Mouse (Mus musculus): Measurements from ENCODE around the gene H2-Ke6. TPM values are rescaled to one million over a fixed set of nuclear protein-coding genes. Genes with fewer than 3 reads are reported as not detected.
A peak's percentile ranks its signal among the peaks of the same experiment; 100 is the strongest.

Gene H2-Ke6
- polyA plus RNA-seq, 1 experiment from 2014 or later, result 67.6 TPM

DNA sequence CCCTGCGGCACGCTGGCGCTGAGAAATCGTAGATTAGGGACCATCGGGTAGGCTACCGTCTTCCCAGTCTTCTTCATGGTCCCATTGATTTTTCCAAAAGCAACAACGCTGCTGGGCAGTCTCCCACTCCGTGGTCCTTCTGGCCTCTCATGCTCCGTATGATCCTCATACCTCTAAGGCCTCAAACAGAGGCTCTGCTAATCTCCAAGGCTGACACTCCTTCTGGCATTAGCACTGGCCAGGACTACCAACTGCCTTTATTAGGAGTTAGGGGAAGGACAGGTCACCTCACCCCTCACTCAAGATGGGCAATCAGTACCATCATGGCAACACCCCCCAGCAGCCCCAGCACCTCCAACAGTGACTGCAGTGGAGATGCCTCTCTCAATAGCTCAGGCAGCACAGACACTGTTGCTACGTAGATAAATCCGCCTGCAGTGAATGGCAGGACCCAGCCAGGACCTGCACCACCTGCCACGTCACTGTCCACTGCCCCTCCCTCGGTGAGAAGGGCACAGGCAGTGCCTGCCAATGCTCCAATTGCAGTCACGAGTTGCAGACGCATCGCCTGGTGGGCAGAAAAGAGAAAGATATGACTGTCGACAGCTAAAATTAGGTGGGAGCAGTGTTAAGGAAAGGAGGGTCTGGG lies 765 bp upstream of the H2-Ke6 start:
- ATAC-seq (ENCODE audit: low FRiP score), result no peak
- Histone ChIP-seq H3K36me3 (peaks cover 17% of the 10 kb centered on the region), H3K27ac (peak overlapping the region; percentile 97), H3K27me3 (no peaks in the 10 kb centered on the region), H3K9ac (peak overlapping the region; percentile 98; the same call in 1 of the 2 replicates), H3K4me2 (replicated peaks) (peak overlapping the region; percentile 89), H3K4me3 (peak overlapping the region; percentile 77), H3K4me1 (peaks cover 71% of the 10 kb centered on the region), H3K9me3 (replicated peaks) (no peaks in the 10 kb centered on the region)
- WGBS, result 52% methylated on average over 17 of the region's 17 CpGs

DNA sequence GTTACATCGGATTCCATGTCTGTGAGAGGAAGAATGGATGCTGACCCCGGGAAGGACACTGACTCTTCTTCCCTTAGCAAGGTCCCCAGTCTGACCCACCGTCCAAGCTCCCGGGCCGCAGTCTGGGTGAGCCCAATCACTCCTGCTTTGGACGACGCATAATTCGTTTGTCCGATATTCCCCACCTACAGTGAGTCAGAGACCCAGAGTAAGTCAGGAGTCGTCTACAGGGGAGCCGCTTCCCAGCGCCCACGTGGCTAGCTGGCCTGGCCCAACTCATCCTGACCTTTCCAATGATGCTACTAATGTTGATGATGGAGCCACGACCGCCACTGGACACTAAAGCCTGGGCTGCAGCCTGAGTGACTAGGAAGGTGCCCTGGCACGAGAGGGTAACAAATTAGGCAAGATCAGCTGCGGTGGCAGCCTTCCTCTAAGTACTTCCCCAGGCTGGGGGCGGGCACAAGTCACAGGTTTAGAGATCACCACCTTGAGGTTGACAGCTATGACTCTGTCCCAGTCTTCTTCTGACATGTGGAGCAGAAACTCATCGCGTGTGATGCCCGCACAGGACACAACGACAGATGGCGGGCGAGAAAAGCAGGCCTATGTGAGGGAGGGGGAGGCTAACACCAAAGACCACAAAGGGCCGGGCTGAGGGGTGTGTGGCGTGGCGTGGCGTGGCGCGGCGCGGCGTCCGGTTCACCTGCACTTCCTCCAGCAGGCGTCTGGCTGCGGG lies 774 bp downstream of the H2-Ke6 start:
- H3K27ac ChIP-seq, result peak overlapping the region; percentile 97
- H3K9me3 ChIP-seq (replicated peaks), result no peaks in the 10 kb centered on the region
- peak overlapping the region; percentile 77 for H3K4me3 ChIP-seq
- H3K27me3 ChIP-seq, result no peaks in the 10 kb centered on the region
- H3K4me1 ChIP-seq, result peaks cover 68% of the 10 kb centered on the region
- peak overlapping the region; percentile 83 for H3K9ac ChIP-seq
- no peak for ATAC-seq (ENCODE audit: low FRiP score)
- H3K36me3 ChIP-seq, result peaks cover 29% of the 10 kb centered on the region
- peak overlapping the region; percentile 89 for H3K4me2 ChIP-seq (replicated peaks)
- 3% methylated on average over 36 of the region's 36 CpGs for WGBS

DNA sequence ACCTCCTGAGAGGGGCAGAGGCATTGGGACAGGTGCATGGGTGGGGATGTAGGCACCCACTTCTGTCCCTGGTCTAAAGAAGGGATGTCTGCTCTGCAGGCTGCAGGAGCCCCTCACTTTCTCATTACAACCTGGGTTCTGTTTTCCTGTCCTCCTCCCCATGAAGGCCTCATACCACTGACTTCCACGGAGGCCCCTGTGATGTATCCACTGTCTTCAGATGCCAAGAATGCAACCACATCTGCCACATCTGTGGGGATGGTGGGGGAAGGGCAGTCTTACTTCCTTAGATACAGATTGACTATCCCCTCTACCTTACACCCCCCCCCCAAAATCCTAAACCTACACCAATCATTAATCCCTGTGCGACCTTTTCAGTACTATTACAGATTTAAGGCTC lies 1.6 kb downstream of the H2-Ke6 start:
- Histone ChIP-seq H3K27me3 (no peaks in the 10 kb centered on the region), H3K9me3 (replicated peaks) (no peaks in the 10 kb centered on the region), H3K4me3 (peak overlapping the region; percentile 77), H3K4me1 (peaks cover 68% of the 10 kb centered on the region), H3K27ac (peak overlapping the region; percentile 97), H3K4me2 (replicated peaks) (peak overlapping the region; percentile 89), H3K36me3 (peaks cover 37% of the 10 kb centered on the region), H3K9ac (peak overlapping the region; percentile 88)
- WGBS, result 24% methylated on average over 2 of the region's 2 CpGs
- ATAC-seq (ENCODE audit: low FRiP score), result no peak

DNA sequence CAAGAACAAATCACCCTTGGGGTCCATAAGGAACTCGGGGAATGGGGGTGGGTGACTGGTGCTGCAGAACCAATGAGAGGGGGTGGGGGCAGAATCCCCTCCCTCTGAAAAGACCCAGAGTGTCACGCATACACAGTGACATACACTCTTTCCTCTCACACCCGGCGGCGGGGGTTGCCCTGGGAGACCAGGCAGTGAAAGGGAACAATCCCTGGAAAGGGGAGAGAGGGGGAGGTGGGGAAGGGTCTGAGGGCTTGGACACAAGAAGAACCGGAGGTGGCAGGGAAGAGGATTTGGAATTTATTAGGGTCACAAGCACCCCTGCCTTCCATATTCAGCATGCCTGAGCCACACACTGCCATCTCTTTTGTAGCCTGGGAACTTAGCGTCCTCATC lies 2.1 kb downstream of the H2-Ke6 start:
- peak; percentile 51 for ATAC-seq (ENCODE audit: low FRiP score)
- Histone ChIP-seq H3K27me3 (no peaks in the 10 kb centered on the region), H3K4me3 (peak overlapping the region; percentile 77), H3K27ac (peak overlapping the region; percentile 97), H3K9me3 (replicated peaks) (peaks cover 3% of the 10 kb centered on the region; the same call in 1 of the 2 replicates), H3K36me3 (peaks cover 42% of the 10 kb centered on the region), H3K4me2 (replicated peaks) (peak overlapping the region; percentile 89), H3K4me1 (peaks cover 67% of the 10 kb centered on the region), H3K9ac (peak overlapping the region; percentile 88)
- WGBS, result 4% methylated on average over 7 of the region's 7 CpGs

DNA sequence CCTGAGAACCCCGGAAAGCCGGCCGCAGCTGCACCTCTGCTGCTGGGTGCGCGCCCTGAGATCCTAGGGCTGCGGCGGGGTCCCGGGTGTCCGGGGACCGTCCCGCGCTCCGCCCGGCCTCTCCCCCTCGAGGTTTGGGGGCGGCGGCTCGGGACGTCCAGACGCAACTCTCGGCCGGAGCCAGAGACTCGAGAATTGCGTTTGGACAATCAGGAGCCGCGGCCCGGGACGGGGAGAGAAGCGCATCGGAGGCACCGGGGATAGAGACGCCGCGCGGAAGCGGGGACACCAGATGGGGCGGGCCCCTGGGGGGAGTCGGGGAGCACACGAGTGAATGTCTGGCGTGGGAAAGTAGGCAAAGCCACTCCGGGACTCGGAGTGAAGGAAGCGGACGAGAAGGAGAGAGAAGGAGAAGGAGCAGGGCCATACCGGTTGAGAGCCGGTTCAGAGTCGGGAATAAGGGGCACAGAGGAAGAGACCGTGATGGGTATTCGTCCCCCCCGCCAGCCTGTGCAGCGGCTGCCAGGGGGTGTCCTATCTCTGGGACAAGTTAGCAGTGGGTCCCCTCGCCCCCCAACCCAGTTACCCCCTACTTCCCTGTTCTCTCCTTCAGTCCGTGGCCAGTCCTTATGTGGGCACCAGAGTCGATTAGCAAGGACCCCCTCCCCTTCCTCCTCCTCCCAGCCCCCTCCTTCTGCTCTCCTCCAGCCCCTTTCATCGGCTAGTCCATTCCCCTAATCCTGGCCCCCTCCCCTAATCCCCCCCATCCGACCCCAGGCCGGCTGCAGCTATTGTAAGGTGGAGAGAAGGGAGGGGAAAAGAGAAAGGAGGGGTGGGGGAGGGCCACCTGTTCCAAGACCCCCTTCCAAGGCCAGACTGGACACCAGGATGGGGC lies 2.8 kb downstream of the H2-Ke6 start:
- WGBS, result under 1% methylated on average over 57 of the region's 57 CpGs

DNA sequence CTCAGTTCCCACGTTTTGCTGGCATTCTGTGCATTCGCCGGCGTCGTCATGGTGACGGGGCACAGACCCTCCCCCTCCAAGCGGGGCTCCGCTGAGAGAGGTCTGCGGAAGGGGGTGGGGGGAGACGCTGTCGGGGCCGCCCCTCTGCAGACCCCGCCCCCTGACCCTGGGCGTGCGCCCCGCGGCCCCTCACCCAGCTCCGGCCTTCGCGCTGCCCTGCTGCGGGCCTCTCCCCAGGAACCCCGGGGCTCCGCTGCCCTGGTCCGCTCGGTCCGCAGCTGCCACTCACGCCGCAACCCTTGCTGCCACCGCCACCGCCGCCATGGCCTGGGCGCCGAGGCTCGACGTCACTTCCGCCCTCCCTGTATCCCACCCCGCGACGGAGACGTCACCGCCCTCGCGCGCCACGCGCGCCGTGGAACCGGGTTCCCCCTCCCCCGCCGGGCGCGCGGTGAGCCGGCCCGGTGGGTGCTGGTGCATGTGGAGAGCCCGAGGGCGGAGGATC lies 3.5 kb downstream of the H2-Ke6 start, which contains the start of gene Ring1:
Gene Ring1 (minus strand): TSS at position 364 of the 505 bp plus-strand sequence.
- H3K4me3 ChIP-seq, result peak within 1 kb of the TSS; percentile 77
- H3K27ac ChIP-seq, result peak within 1 kb of the TSS; percentile 97
- H3K9me3 ChIP-seq (replicated peaks), result peaks cover 14% of the 10 kb centered on the region; the same call in 1 of the 2 replicates
- under 1% methylated on average over 42 of the region's 58 CpGs for WGBS
- H3K4me1 ChIP-seq, result peaks cover 54% of the 10 kb centered on the region
- H3K4me2 ChIP-seq (replicated peaks), result peak within 1 kb of the TSS; percentile 89
- peak; percentile 64 for ATAC-seq (ENCODE audit: low FRiP score)
- H3K9ac ChIP-seq, result peak within 1 kb of the TSS; percentile 88
- H3K36me3 ChIP-seq, result peaks cover 44% of the 10 kb centered on the region
- no peaks in the 10 kb centered on the region for H3K27me3 ChIP-seq

More for the DNA sequence above, 2.8 kb downstream of the H2-Ke6 start:
- Histone ChIP-seq H3K4me2 (replicated peaks) (peak overlapping the region; percentile 89), H3K4me3 (peak overlapping the region; percentile 77), H3K4me1 (peaks cover 61% of the 10 kb centered on the region), H3K9me3 (replicated peaks) (peaks cover 6% of the 10 kb centered on the region; the same call in 1 of the 2 replicates), H3K36me3 (peaks cover 49% of the 10 kb centered on the region), H3K27ac (peak overlapping the region; percentile 97), H3K27me3 (no peaks in the 10 kb centered on the region), H3K9ac (peak overlapping the region; percentile 88)
- peak; percentile 33 for ATAC-seq (ENCODE audit: low FRiP score)

DNA sequence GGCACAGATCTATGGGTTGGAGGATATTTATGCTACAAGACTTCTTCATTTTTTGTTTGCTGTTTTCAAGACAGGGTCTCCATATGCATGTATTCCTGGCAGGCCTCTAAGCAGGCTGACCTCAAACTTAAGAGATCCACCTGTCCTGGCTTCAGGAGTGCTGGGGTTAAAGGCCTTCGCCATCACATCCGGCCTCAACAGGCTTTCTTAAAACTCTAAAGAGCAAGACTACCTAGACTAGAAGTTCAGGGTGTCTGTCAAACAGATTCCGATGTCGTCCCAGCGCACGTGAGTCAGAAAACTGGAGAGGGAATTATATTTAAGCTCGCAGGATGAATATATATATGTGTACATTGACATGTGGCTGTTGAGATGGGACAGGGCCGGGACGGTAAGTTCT lies 4.2 kb downstream of the H2-Ke6 start:
- Histone ChIP-seq H3K9me3 (replicated peaks) (peaks cover 14% of the 10 kb centered on the region; the same call in 1 of the 2 replicates), H3K4me1 (peaks cover 47% of the 10 kb centered on the region), H3K27ac (peak overlapping the region; percentile 97), H3K4me3 (peak overlapping the region; percentile 77), H3K4me2 (replicated peaks) (peak overlapping the region; percentile 89), H3K27me3 (no peaks in the 10 kb centered on the region), H3K9ac (peak overlapping the region; percentile 88), H3K36me3 (peaks cover 37% of the 10 kb centered on the region)
- no peak for ATAC-seq (ENCODE audit: low FRiP score)
- 64% methylated on average over 9 of the region's 9 CpGs for WGBS

DNA sequence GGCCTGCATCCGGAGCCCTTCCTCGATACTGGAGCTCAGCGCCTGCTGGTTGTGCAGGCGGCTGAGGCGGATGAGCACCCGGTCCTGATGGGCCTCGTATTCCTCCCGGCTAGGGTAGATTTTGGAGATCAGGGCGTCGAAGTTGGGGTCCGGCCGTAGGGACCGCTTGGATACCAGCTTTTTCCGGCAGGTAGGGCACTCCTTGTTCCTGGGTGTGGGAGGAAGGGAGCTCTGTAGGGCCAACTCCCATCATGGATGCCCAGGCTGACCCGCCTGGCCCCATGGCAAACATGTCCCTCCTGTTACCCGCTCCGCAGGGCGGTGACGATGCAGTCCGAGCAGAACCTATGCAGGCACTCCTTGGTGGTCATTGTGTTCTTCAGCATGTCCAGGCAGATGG lies 4.9 kb downstream of the H2-Ke6 start:
- no peak overlapping the region for H3K4me3 ChIP-seq
- H3K9ac ChIP-seq, result no peak overlapping the region
- no peak for ATAC-seq (ENCODE audit: low FRiP score)
- H3K27me3 ChIP-seq, result no peaks in the 10 kb centered on the region
- no peak overlapping the region for H3K4me2 ChIP-seq (replicated peaks)
- 98% methylated on average over 20 of the region's 20 CpGs for WGBS
- peaks cover 14% of the 10 kb centered on the region; the same call in 1 of the 2 replicates for H3K9me3 ChIP-seq (replicated peaks)
- H3K27ac ChIP-seq, result no peak overlapping the region
- H3K36me3 ChIP-seq, result peaks cover 34% of the 10 kb centered on the region
- peaks cover 40% of the 10 kb centered on the region for H3K4me1 ChIP-seq

DNA sequence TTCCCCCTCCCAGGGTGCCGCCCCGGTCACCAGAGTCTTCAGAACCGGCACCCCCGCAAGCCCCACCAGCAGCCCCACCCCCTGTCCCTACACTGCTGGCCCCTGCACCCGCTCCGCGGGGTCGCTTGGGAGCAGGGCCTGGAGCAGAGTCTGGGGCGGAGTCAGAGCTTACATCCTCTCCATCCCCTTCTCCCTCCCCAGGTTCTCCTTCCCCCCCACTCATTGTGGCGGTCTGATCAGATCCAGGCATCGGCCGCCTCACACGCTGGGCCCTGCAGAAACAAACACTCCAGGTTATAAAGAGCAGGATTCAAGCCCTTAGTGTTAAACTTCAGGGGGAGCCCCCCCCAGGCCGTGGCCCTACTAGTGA lies 5.5 kb downstream of the H2-Ke6 start:
- Histone ChIP-seq H3K4me2 (replicated peaks) (no peak overlapping the region), H3K27ac (no peak overlapping the region), H3K4me3 (no peak overlapping the region), H3K27me3 (no peaks in the 10 kb centered on the region), H3K9me3 (replicated peaks) (peaks cover 14% of the 10 kb centered on the region; the same call in 1 of the 2 replicates), H3K9ac (no peak overlapping the region), H3K4me1 (peaks cover 37% of the 10 kb centered on the region), H3K36me3 (peaks cover 34% of the 10 kb centered on the region)
- 92% methylated on average over 14 of the region's 14 CpGs for WGBS
- ATAC-seq (ENCODE audit: low FRiP score), result no peak

DNA sequence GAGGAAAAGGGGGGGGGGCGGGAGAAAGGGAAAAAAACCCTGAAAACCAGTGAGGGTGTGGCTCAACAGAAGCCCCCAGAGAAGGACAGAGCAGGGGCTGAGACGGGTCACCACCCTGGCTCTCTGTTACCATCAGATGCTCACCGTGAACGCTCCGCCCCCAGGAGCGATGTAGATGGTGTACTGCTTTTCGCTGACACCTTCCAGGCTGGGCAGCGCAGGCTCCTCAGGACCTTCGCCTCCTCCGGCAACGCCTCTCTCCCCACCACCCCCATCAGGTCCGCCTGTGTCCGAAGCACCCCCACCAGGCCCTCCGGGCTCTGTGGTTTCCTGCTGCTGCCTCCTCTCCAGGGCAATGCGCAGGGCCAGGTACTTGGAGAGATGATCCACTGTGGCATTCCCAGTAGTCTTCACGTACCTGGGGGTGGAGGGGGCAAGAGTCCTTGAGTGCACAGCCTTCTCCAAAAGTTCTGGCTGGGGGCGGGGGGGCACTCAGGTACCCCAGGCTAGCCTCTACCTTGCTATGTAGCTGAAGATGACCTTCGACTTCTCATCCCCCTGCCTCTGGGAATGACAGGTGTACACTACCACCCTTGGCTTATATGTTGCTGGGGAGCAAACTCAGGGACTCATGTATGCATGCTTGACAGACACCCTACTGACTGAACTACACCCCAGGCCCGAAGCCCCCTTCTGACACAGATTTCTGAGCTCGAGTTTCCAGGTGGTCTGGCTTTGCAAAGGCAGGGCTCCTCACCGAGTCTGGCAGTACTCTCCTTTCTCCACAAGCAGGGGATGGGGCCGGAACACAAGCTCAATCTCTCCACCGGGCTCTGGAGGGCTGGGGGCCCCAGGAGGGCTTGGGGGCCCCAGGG lies 6.1 kb downstream of the H2-Ke6 start:
- ATAC-seq (ENCODE audit: low FRiP score), result no peak
- Histone ChIP-seq H3K27ac (no peak overlapping the region), H3K4me3 (no peak overlapping the region), H3K9me3 (replicated peaks) (peaks cover 14% of the 10 kb centered on the region; the same call in 1 of the 2 replicates), H3K4me2 (replicated peaks) (no peak overlapping the region), H3K4me1 (peaks cover 30% of the 10 kb centered on the region), H3K27me3 (no peaks in the 10 kb centered on the region), H3K36me3 (peaks cover 34% of the 10 kb centered on the region), H3K9ac (no peak overlapping the region)
- 95% methylated on average over 22 of the region's 23 CpGs for WGBS

DNA sequence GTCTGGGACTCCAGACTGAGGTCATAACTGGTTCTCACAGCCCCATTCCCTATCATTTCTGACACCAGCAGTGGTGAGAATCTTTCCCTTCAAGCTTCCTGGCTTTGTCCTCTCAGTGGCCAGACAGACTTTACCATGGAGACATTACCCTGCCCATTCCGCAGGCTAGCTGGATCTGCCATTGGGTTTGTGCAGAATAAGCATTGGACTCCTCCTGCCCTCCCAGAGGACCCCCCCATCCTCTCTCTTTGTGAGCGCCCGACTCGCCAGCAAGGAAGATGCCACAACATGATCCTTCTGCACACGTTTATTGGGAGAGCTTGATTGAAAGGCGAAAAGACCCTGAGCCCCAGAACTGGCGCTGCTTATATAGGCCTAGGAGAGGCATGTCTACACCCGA lies 14.4 kb downstream of the H2-Ke6 start:
- no peaks in the 10 kb centered on the region for H3K9me3 ChIP-seq (replicated peaks)
- H3K4me2 ChIP-seq (replicated peaks), result no peak overlapping the region
- H3K27ac ChIP-seq, result no peak overlapping the region
- ATAC-seq (ENCODE audit: low FRiP score), result no peak
- no peaks in the 10 kb centered on the region for H3K4me1 ChIP-seq
- 0 out of 2 replicates have a peak, but pooled peaks cover 6% of the 10 kb centered on the region for H3K36me3 ChIP-seq
- no peak overlapping the region for H3K4me3 ChIP-seq
- WGBS, result 91% methylated on average over 8 of the region's 8 CpGs
- no peaks in the 10 kb centered on the region for H3K27me3 ChIP-seq
- H3K9ac ChIP-seq, result no peak overlapping the region

Data from hindbrain, embryonic 12.5 days (tissue).